Mouse (Mus musculus): ENCODE measurements around the gene Ntf3. TPM values are rescaled to one million over a fixed set of nuclear protein-coding genes. Genes with fewer than 3 reads are reported as not detected.

Gene Ntf3
- polyA plus RNA-seq, 1 experiment from 2014 or later, result 15.8 TPM

GRCm38 (mm10) chr6:126053136-126053535, 113.6 kb downstream of the Ntf3 start:
- Histone ChIP-seq H3K9me3 (ENCODE audit: control insufficient read depth, low read depth, low read length) (no peaks in the 10 kb centered on the region), H3K4me2 (replicated peaks; ENCODE audit: low read depth, low read length) (no peak overlapping the region), H3K27ac (ENCODE audit: low read length) (no peak overlapping the region), H3K27me3 (ENCODE audit: control insufficient read depth, insufficient read depth, low read length) (no peaks in the 10 kb centered on the region), H3K4me3 (ENCODE audit: low read depth, low read length) (no peak overlapping the region), H3K9ac (replicated peaks; ENCODE audit: low read depth, low read length) (no peak overlapping the region), H3K4me1 (ENCODE audit: control insufficient read depth, insufficient read depth, low read length) (no peaks in the 10 kb centered on the region), H3K36me3 (ENCODE audit: control insufficient read depth, insufficient read depth, low read length) (no peaks in the 10 kb centered on the region)
- ATAC-seq (ENCODE audit: insufficient number of reproducible peaks, insufficient read depth, low FRiP score, low read depth), result no peak
- 70% methylated on average over 5 of the region's 5 CpGs for WGBS

All from stomach, embryonic 14.5 days (tissue).